11 mouse cellular contexts compared by ENCODE assay signal in the genomic region with DNA sequence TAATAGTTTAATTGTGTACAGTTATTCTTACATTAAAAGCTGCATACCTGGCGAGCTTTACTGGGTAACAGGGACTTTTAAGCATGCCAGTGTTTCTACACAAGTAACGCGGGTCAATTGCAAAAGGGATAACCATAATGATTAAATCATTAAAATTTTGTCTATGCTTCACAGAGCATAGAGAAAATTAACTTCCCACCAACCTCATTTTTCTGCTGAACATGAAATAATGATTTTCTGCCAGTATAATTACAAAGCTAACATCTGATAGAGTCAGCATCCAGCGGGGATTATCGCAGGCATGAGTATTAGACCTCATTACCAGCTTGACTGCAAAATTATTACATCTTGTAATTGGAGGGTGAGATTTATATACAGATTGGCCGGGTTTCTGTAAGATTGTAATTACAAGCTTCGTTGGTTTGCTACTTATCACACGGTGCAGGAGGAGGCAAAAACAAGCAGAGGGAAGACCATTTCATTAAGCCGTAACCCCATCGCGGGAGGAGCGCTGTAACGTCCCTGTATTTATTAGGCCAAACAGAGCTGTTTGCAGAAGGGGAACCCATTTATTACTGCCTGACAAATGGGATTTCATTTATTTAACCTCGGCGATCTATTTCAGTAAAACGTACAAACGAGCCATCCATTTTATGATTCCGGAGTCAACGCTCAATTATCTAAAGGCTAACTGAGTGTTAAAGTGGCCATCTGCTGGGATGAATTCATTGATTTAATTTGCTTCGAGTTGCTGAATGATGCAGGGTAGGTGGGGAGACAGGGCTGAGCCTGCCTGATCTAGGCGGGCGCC.
DNase-seq lines count a peak whose midpoint lies in the region; ATAC-seq and TF ChIP-seq lines count a peak whose summit lies in the region.
"Had no signal": no experiment of that assay in that cellular context is flagged by ENCODE, and none has a peak within 500 bp of the region (broad histone marks: within the 10 kb centered on the region; RNA-seq: fewer than 3 reads in every experiment).

No protein-coding gene starts in this region.

- no peak for DNase-seq in embryonic facial prominence, embryonic 11.5 days (ENCODE audit: low spot score)
- DNase-seq in embryonic facial prominence, embryonic 10.5 days (ENCODE audit: low spot score) = no peak
- DNase-seq in right cerebral cortex, postnatal 25 days = peak; percentile 10
- no peak for DNase-seq in right cerebral cortex, adult 18-20 months
- peak; percentile 56 for DNase-seq in mesoderm, embryonic 11.5 days (ENCODE audit: low read depth, low spot score)
- peak; percentile 5 for DNase-seq in retina, postnatal 7 days (ENCODE audit: low read depth, low spot score)
- no peak for DNase-seq in cerebellum, adult 2 months
- DNase-seq: gastrocnemius, adult 2 months; kidney, adult 18-20 months; liver, postnatal 0 days had no signal

- no peak overlapping the region for H3K27ac ChIP-seq in embryonic facial prominence, embryonic 11.5 days (replicated peaks; ENCODE audit: low read depth, low read length)
- no peak overlapping the region for H3K27ac ChIP-seq in embryonic facial prominence, embryonic 10.5 days (replicated peaks)
- no peak overlapping the region for H3K27ac ChIP-seq in cerebellum, adult 2 months (ENCODE audit: insufficient read depth, low read length)
- H3K27ac ChIP-seq: gastrocnemius, adult 2 months had no signal

- 78% methylated on average over 22 of the region's 22 CpGs for WGBS in embryonic facial prominence, embryonic 11.5 days
- 83% methylated on average over 22 of the region's 22 CpGs for WGBS in embryonic facial prominence, embryonic 10.5 days
- WGBS in cerebellum, adult 2 months = 14% methylated on average over 22 of the region's 22 CpGs

- H3K9ac ChIP-seq in embryonic facial prominence, embryonic 11.5 days (replicated peaks; ENCODE audit: low read length) = no peak overlapping the region
- H3K9ac ChIP-seq: liver, postnatal 0 days had no signal

- no peak for TF ChIP-seq CTCF in cerebellum, adult 2 months (IDR thresholded peaks at IDR 0.05; ENCODE audit: borderline replicate concordance, insufficient read depth, low read depth, low read length)

- TF ChIP-seq POLR2A in cerebellum, adult 2 months (IDR thresholded peaks at IDR 0.05; ENCODE audit: borderline replicate concordance, insufficient read depth, low read length) = no peak

- no peak overlapping the region for H3K4me3 ChIP-seq in embryonic facial prominence, embryonic 11.5 days (ENCODE audit: low read depth, low read length)
- H3K4me3 ChIP-seq in embryonic facial prominence, embryonic 10.5 days = no peak overlapping the region
- H3K4me3 ChIP-seq in cerebellum, adult 2 months (replicated peaks; ENCODE audit: insufficient read depth, low read depth, low read length) = no peak overlapping the region
- H3K4me3 ChIP-seq: gastrocnemius, adult 2 months had no signal

- no peaks in the 10 kb centered on the region; the same call in 1 of the 2 replicates for H3K27me3 ChIP-seq in embryonic facial prominence, embryonic 11.5 days (ENCODE audit: control insufficient read depth, insufficient read depth, low read length)
- peaks cover 5% of the 10 kb centered on the region for H3K27me3 ChIP-seq in embryonic facial prominence, embryonic 10.5 days (replicated peaks; ENCODE audit: low read depth, poor library complexity, severe bottlenecking)
- no peaks in the 10 kb centered on the region; the same call in 1 of the 2 replicates for H3K27me3 ChIP-seq in cerebellum, adult 2 months (ENCODE audit: control insufficient read depth, insufficient read depth, low read length)

- H3K9me3 ChIP-seq in embryonic facial prominence, embryonic 11.5 days (replicated peaks; ENCODE audit: control insufficient read depth, low read length) = no peaks in the 10 kb centered on the region
- H3K9me3 ChIP-seq in embryonic facial prominence, embryonic 10.5 days = no peaks in the 10 kb centered on the region

- H3K4me1 ChIP-seq in embryonic facial prominence, embryonic 11.5 days (ENCODE audit: control insufficient read depth, insufficient read depth, low read length) = no peaks in the 10 kb centered on the region
- no peaks in the 10 kb centered on the region for H3K4me1 ChIP-seq in embryonic facial prominence, embryonic 10.5 days
- no peaks in the 10 kb centered on the region; the same call in 1 of the 2 replicates for H3K4me1 ChIP-seq in cerebellum, adult 2 months (ENCODE audit: control insufficient read depth, insufficient read depth, low read length)

- no peak overlapping the region for H3K4me2 ChIP-seq in embryonic facial prominence, embryonic 11.5 days (ENCODE audit: low read depth, low read length)

- ATAC-seq in embryonic facial prominence, embryonic 11.5 days (replicated peaks; ENCODE audit: insufficient number of reproducible peaks, low FRiP score, low TSS enrichment, low read depth) = peak; percentile 73
- ATAC-seq in megakaryocyte, adult 5-6 weeks (ENCODE audit: poor library complexity, severe bottlenecking) = no peak
- ATAC-seq: liver, postnatal 0 days had no signal

- no peaks in the 10 kb centered on the region for H3K36me3 ChIP-seq in embryonic facial prominence, embryonic 11.5 days (replicated peaks; ENCODE audit: control insufficient read depth, insufficient read depth, low read depth, low read length)
- H3K36me3 ChIP-seq in embryonic facial prominence, embryonic 10.5 days (replicated peaks) = no peaks in the 10 kb centered on the region

Comparison
In these comparisons a context has a peak if more than half of its experiments do, and no peak if none do; other contexts are left out.
1. DNase-seq: peak in right cerebral cortex, postnatal 25 days (single experiment), mesoderm, embryonic 11.5 days (single experiment) and retina, postnatal 7 days (single experiment); none in embryonic facial prominence, embryonic 11.5 days (single experiment), embryonic facial prominence, embryonic 10.5 days (single experiment), right cerebral cortex, adult 18-20 months (single experiment) and cerebellum, adult 2 months (0 of 2).